Mouse (Mus musculus) embryo, embryonic 11 days (tissue): ENCODE results near the gene Ptgis.
"Not testable (repeated sequence)": the region's sequence is repeated elsewhere in the genome, so short reads cannot be mapped to it uniquely, and the experiment has no call there.

Source experiments
- DNase-seq: peaks from one replicate; pipeline ENCODE4 v3.0.0-alpha.2; 2015

Ptgis gene

DNA sequence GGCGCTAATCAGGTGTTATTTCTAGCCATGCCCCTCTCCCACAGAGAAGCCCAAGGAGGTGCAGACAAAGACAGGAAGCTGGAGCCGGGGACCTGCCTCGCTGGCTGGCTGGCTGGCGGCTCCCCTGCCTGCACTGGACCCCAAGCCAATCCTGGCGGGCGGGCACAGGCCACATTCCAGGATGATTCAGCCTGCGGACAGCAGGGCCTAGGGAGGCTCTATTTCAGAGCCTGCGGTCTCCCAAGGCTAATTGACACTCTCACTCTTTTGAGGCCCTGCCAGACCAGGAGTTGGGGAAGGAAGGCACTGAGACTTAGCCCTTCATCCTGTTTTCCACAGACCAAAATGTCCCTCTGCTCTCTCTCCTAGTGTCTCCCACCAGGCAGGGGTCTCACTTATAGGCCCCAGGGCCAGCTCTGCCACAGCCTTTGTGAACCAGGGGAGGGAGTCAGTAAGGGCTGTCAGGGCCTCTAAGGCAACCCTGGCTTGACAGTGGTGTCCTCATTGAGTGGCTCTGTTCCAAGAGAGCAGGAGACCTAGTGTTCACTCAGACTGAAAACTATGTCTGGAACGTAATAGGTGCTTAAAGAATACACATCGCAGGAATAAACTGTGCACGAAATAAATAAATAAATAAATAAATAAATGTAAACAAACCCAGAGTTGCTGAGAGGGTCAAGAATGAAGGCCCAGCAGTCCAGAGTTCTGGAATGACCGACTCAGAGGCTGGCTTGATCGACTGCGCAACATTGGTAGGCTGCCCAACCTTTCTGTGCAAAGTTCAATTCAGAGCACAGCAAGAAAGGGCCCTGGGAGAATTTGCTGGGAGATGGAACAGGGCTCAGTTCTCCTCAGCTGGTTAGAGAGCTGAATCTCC is 8.0 kb downstream of the Ptgis start:
- peak; percentile 50 for DNase-seq

DNA sequence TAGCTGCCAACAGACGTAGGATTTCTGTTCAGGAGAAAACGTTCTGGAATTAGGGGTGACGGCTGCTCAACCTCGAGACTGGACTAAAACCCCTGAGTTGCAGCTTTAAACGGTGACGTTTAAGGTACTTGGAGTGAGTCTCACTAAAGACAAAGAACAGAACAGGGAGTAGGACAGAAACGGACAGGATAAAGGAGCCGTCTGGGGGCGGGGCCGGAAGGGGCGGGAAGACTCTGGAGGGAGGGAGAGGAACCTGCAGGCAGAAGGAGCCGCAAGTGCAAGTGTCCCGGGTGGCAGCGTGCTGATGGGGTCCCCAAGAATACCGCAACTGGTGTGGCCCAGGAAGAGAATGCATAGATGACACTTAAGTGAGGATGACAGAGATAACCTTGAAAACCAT is 9.8 kb downstream of the Ptgis start:
- peak; percentile 49 for DNase-seq

DNA sequence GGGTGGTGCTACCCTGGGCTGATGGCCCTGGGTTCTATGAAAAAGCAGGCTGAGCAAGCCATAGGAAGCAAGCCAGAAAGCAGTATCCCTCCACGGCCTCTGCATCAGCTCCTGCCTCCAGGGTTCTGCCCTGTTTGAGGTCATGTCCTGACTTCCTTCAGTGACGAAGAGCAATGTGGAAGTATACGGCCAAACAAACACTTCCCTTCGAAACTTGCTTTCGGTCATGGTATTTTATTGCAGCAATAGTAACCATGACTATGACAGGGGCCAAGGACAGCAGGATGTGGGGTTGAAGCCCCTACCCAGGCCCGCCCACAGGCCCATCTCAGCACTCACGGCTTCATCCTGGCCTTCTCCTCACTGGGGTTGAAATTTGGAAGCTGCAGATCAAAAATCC is 15.5 kb downstream of the Ptgis start:
- no peak for DNase-seq

DNA sequence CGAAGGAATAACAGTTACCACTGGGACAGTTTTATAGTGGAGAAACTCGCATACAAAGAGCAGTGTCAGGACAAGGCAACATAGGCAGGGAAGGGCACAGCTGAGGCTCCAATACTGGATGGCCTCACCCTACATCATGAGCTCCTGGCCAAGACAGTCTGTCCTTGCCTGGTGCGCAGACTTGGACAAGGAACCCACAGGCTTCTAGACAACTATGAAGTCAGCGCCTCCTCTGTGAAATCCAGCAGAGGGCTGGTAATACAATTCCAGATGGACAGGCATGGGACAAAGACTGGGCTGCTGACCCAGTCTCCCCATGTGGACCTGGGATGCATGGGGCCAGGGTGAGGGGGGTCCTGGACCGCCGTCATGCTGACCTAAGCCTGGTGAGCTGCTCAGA is 16.2 kb downstream of the Ptgis start:
- DNase-seq: no peak

DNA sequence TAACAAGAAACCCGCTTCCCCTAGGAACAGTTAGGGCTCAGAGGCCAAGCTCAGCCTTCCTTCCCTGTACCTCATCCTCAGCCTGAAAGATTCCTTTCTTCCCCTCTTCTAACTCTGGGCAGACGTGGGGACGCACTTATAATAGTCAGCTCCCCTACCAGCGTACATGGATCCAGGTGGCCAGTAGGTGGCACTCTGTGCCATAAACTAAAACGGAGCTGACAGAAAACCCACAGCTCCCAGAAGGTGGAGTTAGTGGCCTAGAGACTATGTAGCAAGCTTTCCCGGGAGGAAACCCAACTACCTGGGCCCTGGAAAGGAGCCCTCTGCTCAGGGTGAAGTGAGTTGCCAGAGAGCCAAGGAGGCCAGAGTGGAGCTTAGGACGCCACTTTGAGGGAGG is 18.3 kb downstream of the Ptgis start:
- peak; percentile 87 for DNase-seq

DNA sequence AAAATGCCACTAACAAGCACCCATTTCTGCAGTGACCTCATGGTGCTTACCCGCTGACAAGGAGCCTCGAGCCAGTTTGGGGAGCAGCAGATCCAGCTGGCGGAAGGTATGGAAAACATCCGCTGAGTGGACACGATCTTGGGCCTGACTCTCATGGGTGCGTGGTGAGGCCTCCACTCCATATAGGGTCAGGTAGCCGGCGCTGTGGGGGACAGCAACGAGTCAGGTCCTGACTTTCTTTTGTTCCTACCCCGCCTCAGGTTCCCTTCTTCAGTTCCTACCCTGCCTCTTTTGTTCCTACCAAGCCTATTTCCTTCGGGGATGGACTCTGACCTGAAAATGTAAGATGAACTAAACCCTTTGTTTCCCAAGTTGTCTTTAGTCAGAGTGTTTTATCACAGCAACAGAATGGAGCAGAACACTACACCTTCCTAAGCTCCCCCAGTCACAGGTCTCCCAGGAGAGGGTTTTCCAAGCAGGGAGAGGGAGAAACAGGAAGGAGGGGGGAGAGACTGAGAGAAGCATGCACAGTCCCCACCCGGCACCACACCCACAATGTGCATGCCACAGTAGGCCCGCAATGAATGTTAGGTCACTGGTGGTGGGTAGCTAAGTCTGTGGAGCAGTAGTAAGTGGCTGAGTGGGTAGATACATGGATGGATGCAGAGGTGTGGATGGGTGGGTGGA is 19.1 kb downstream of the Ptgis start:
- no peak for DNase-seq

DNA sequence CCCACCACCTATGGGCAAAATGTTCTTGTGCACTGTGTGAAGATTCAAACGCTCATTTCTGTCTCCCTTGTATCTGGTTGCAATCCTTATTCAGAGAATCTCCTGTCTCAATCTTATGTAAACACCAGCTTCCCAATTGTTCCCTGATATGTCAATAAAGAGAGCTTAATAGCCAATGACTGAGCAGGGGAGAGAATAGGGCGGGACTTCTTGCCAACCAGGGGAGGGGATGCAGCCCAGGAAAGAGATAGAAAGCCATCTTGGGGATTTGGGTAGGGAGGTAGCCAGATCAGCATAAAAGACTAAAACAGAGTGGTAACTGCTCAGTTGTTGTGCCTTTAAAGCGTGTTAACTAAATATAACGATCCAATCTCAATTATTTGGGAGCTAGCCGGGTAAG is 19.7 kb downstream of the Ptgis start:
- no peak for DNase-seq

DNA sequence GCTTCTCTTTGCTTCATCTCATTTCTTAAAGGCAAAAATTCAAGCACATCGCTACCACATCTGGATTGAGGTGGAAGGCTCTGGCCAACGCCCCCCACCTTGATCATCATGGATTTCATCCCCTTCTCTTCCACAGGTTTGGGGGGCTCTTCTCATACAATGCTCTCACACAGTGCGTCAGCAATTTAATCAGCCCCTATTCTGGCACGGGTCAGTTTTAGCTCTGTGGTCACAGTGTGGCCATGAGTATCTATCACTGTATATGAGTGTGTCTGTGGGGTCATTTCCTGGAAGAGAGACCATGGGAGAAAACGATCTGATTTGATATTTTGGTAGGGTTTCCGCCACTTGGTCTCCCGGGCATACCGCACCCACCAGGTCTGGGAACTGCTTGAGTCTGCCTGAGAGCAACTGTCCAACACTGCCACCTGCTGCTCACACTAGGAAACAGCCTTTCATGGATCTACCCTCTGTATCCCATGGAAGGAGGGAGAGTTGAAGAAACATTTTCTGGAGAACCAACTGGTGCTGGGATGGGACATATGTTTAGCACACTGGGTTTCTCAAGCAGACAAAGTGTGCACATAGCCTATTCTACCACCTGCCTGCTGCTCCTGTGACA is 21.1 kb downstream of the Ptgis start:
- peak; percentile 86 for DNase-seq

DNA sequence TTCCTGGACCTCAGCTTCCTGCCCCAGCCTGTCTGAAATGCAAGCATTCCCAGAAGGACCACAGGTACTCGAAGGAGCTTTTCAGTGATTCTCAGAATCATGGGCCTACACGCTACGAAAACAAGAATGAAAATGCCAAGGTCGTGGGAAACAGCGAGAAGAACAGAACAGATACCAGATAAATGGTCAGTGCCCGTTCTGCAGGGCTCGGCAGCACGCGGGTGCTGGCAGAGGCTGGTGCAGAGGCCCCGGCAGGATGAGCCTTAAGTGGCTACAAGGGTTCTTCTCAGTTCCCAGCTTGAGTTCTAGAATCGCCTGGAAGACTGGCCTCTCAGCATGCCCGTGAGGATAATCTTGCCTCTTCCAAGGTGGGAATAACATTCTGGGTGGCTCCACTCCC is 26.7 kb downstream of the Ptgis start:
- DNase-seq: no peak

DNA sequence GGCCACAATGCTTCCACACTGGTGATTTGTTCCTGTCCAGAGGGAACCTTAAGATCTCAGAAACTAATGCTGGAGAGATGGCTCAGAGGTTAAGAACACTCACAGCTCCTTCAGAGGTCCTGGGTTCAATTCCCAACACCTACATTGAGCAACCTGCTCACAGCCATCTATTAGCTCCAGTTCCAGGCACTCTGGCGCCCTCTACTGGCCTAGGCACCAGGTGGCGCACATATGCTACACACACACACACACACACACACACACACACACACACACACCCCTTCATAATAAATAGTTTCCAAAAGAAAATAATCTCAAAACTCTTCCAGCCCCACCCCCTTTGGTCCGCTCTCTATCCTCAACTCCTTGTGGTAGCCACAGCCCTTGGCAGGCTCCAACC is 27.3 kb downstream of the Ptgis start:
- DNase-seq: no peak

DNA sequence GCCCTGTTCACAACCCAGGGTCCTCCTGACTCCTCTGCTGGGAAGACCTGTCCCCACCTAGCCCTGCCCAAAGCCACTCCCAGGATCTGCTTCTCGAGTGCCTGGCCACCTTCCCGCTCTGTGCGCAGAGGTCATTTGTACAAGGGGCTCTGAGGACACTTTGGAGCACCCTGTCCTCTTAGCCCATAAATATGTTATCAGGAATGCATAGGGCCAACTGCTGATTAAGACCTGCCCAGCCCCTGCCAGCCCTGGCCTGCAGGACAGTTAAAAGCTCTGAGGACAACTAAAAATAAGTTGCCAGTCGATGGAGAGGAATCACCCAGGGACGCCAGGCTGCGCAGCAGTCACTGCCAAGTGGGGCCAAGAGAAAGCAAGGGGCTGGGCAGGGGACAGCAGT is 27.9 kb downstream of the Ptgis start:
- DNase-seq: no peak

DNA sequence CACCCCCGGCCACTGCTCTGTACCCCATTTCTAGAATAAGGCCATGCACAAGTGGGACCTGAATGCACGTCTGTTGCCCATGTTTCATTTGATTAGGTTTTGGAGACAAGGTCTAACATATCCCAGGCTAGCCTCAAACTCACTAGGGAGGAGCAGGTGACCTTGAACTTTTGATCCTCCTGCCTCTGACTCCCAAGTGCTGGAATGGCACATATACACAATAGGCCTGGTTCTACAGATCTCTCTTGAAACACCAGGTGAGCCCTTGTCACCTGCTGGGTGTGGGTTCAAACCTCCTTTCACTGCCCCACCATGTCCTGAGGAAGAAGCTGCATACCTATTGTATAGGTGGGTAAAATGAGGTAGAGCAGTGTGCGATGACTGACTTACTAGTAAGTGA is 28.3 kb downstream of the Ptgis start:
- no peak for DNase-seq

DNA sequence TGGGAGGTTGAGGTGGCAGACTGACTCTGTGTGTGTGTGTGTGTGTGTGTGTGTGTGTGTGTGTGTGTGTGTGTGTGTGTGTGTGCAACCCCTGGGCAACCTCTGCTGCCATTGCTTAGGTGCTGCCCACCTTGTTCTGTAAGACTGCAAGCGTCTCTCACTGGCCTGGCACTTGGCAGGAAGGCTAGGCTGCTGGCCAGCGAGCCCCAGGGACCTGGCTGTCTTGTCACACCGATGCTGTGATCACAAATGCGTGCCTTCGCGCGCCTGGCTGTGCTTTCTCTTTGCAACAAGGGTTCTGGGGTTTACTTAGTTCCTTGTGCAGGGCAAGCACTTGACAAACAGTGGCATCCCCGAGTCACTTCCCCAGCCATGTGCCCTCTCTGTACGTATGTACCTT is 30.5 kb downstream of the Ptgis start:
- DNase-seq: no peak

DNA sequence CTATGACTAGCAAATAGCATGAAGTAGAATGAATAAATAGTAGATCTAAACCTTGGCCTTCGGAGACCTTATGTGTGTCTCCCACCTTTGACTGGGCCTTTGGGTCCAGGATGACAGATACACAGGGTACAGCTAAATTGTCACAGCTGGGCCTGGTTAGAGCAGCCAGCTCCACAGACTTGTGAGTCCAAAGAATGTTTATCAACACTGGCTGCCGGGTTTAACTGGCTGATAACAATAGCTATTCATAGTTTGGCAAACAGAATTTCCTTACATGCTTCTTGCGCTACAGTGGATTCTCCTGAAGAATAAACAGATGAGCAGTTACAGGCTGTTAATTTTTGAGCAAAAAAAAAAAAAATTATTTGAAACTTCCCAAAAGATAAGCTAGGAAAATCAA is 31.4 kb downstream of the Ptgis start:
- DNase-seq: no peak

DNA sequence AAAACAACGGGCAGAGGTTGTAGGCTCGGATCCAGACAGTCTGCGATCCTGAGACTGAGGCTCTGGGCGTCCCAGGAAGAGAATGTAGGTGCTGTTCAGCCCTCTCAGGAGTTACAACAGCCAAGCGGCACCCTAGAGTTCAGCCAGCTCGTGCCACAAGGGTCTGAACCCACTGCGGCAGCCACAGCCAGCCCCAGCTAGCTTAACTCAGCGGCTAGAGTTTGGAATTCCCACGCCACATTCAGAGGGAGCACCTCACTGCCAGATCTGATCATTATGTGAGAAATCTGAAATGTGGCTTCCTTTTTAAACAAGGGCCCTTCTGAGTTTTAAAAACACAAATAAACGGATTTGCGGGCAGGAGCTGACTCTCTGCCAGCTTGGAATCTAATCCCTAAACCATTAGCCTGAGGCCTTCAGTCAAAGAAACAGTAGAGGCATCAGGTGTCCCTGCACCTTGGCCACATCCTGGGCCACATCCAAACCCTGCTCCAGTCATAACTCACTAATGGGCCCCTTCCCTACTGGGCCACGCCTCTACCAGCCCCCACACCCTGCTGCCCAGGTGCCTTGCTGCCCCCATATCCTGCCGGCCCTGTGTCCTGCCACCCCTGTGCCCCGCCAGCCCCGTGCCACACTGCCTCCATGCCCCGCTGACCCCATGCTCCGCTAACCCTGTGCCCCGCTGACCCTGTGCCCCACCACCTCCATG is 34.3 kb downstream of the Ptgis start:
- no peak for DNase-seq

DNA sequence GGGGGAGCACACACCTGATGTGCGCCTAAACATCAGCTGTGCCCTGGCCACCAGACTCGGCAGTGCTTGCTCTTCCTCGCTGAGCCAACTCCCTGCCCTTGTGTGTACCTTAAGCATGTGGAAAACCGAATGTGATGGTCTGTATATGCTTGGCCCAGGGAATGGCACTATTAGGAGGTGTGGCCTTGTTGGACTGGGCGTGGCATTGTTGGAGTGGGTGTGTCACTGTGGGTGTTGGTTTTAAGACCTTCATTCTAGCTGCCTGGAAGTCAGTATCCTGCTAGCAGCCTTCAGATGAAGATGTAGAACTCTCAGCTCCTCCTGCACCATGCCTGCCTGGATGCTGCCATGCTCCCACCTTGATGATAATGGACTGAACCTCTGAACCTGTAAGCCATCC is 35.7 kb downstream of the Ptgis start:
- not testable (repeated sequence) for DNase-seq

DNA sequence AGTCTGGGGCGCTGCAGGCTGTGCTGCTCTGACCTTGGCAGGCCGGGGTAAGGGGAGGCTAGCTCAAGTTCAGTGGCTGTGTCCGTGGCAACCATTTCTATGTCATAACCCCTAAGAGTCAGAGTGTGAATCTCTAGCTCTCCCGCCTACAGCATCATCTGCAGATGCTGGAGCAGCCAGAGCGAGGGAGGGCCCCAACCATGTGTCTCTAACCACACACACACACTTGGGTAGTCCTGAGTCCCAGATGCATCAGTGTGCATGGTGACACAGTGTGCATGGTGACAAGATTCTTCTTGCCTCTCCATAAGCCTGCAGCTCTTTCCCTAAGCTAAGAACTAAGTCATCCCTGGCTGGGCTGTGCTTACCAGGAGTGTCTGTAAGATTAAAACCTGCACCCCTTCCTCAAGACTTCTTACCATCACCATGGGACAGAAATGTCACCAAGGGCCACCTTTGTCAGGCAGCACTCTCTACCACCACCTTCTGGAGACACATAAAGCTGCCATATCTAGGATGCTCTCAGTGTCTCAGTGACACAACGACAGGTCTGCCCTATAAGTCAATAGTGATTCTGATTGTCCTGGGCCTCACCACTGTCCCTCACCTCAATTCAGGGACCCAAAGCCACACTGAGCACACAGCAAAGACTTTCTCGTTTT is 36.8 kb downstream of the Ptgis start:
- DNase-seq: peak; percentile 26

DNA sequence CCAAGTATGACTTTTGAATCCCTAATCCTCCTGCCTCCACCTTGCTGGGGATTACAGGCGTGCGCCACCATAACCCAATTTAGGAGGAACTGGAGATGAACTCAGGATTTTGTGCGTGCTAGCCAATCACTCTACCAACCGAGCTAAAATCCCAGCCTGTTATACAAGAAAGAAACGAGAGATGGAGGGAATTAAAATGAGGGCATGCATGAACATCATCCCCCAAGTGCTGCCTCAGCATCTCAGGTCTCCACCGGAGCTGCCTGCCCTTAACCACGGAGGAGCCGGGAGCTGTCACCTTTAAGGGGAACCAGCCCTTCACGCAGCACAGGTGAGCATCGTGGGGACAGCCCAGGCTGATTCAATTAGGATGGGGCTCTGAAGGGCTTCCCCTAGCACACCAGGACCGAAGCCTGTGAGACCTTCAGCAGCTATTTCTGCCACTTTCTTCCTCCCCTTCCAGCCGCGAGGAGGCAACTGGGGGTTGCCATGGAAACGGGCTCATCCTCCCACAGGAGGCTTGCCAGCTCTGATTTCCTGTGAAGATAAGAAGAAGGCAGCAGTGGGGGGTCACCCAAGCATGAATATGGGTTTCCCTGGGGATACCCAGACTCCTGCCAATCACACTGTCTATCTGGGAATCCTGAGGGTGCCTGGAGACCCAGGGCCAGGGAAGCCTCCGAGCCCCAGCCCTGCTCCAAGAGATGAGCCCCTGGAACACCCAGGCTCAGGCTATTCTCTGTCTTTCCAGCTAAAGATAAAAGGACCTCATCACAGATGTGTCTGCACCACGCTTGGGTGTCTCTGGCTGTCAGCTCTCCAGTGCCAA is 38.7 kb downstream of the Ptgis start:
- peak; percentile 72 for DNase-seq

DNA sequence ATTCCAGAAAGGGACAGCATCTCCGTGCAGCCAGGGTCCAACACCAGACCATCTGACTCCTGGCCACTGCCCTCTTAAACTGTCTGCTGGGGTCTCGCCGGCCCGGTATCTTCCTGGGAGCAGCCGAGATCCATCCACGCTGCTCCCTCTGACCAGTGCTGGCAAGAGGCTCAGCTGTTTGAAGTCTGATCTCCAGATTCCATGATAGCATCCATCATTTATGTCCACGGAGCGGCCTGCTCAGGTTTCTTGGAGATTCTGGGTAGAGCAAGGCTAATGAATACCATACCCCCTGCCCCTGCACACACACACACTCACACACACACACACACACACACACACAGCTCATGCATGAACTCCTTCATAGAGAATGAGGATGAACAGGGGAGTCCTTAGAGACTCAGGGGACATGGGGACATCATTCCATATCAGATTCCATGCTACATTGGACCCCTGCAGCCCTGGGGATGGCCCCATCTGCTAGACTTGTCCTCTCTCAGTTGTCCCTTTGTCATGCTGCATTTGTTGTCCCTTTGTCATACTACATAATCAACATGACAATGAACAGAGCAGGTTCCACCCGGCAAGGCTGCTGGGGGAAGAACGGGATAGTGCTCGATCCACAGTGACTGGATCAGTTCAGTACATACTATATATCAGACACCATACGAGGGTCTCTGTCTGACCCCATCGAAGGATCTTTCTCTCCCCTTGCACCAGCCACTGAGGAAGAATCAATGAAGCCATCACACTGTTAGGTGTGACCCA is 41.6 kb downstream of the Ptgis start:
- DNase-seq: peak; percentile 56

DNA sequence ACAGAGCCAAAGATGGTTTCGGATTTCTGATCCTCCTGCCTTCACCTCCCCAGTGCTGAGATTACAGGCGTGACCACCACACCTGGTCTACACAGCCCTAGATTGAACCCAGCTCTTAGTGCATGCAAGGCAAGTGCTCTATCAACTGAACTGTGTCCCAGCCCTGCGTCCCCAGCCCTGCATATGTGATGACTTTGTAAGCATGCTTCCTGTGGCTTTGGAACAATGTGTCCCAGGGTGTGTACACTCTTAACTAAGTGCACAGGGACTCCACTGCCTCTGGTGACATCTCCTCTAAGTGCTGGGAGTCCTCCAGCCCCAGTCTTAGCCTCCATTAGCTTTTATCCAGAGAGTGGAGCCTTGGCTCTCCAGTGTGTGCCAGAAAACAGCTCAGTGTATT is 47.0 kb downstream of the Ptgis start:
- no peak for DNase-seq

DNA sequence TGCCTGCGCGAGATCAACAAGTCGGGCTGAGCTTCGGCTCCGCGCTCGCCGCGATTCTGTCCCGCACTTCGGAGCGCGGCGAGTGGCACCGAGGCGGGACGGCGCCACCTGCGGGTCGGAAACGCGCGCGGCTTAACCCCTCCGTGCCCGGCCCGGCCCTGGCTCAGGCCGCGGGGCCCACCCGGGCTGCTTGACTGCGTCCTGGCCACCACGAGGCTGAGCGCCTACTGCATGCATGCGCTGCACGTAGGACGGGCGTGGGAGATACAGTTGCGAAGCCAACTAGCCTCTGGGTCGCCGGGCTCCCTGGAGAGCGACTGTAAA is 50.4 kb downstream of the Ptgis start, which contains the start of gene Kcnb1:
Kcnb1 (minus strand) TSS at position 80 of the 324 bp plus-strand sequence.
- peak; percentile 88 for DNase-seq
